Mouse (Mus musculus): ENCODE data around the gene Arhgef3. TPM values are rescaled to one million over a fixed set of nuclear protein-coding genes. Genes with fewer than 3 reads are reported as not detected.
"Not testable (repeated sequence)": the region's sequence is repeated elsewhere in the genome, so short reads cannot be mapped to it uniquely, and the experiment has no call there.

Gene Arhgef3
- polyA plus RNA-seq, 1 experiment = 30.4 TPM

DNA sequence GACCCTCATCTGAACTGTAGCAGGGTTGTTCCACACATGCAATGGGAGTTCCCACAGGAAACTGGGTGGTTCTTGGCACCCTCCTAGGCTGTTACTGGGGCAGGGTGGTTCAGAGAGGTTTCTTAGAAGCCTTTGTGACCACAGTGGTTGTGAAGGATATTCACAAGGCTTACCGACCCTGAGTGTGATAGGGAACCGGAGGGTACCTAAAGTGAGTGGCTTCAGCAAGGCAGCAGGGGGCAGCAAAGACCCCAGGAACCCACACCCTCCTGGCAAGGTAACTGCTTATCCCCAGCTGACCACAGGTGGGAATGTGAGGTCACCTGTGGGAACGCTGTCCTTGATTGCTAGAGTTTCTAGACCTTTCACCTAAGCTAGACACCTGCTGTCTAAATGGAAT lies 77.8 kb downstream of the Arhgef3 start:
- DNase-seq (ENCODE audit: low spot score) = no peak

DNA sequence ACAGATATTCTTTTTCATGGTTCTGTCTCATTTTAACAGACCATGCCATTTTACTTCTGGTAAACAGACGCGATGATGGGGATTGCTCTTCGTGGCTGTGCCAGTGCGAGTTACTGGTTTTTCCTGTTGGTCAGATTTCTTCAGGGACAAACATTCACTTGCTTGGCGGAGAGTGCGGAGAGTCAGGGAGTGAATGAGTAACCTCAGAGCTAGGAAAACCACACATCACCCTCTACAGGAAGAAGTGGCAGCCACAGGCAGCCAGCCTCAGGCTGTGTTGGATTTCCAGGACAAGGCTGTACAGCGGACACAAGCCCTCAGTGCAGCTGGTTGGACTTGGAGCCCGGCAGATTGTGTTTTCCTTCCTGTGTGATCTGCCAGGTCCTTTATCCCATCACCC lies 82.3 kb downstream of the Arhgef3 start:
- DNase-seq (ENCODE audit: low spot score) = no peak

DNA sequence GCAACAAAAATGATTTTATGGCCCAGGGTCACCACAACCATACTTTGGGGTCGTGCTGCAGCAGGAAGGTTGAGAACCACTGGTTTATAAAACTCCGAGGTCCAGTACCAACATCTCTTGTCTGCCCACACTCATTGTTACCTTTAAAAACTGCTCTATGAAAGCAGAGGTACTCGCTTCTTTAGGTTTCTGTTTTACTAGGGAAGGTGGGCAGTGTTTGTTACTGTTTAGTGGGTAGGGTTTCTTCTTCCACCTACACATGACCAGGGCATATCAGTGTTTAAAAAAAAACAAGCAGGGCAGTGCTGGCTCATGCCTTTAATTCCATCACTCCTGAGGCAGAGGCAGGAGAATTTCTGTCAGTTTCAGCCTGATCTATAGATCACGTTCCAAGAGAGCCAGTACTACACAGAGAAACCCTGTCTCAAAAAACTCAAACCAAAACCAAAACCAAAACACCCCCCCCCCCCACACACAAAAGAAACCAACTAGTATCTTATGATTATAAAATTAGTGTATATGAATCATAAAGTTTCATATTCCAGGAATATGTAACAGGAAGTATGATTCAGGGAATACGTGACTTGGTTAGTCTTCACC lies 83.9 kb downstream of the Arhgef3 start:
- DNase-seq (ENCODE audit: low spot score) = no peak

DNA sequence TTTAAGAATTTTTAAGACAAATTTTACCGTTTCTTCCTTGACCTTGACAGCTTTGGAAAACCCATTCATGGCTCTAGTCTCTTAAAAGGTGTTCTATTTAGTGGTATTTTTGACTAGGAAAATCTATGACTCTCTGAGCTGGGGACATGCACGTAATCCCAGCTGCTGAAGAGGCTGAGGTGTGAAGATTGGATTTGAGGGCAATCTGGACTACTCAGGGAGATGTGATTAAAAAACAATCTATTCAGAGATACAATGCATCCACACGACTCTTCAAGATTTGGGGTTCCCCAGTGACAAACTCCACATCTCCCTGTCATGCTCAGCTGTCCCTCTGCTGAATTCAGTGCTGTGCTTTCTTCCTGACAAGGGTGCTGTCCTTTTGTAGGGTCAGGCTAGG lies 84.4 kb downstream of the Arhgef3 start:
- DNase-seq (ENCODE audit: low spot score) = no peak

DNA sequence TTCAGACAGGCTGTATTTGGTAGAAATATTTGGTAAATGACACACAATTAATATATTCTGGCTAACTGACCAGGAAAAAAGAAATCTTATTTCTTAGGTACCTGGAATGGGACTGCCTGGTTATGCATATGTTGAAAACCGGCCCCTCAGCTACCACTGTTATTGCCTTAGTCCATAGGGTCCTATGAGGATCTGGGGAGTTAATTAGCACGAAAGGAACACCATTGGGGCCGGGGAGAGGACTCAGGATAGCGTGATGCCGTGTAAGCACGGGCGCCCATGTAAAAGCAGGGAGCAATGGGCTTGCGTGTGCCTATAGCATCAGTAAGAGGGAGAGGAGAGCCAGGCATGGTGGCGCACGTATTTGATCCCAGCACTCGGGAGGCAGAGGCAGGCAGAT lies 85.2 kb downstream of the Arhgef3 start:
- no peak for DNase-seq (ENCODE audit: low spot score)

DNA sequence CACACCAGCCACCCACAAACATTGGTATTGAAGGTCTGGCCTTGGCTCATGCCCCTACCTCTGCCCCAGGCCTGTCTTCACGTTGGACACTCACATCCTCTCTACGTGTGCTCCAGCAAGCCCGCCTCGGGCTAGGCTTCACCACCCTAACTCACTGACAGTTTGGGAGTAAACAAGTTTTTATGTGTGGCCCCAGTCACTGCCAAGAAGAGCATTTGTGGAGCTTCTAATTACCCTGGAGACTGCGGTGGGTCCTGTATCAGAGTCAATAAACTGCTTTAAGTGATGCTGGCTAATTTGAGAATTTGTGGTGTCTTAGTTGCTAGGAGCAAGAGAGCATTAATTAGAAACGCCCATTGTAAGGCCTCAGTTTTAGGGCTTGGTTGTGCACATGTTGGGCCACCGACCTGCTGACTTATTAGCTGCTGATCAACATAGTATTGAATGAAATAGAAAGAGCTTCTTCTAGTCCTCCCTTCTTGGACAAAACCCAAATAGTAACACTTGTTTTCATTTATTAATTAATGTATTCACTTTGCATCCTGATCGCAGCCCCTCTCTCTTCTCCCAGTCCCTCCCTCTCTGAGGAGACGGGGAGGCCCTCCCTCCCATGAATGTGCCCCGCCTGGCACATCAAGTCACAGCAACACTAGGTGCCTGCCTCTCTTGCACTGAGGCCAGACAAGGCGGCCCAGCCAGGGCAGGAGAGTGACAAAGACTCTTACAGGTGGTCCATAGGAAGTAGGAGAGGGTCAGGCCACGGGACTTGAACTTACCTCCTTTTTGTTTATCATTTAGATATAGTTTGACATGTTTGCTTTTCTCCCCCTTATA lies 86.3 kb downstream of the Arhgef3 start:
- no peak for DNase-seq (ENCODE audit: low spot score)

DNA sequence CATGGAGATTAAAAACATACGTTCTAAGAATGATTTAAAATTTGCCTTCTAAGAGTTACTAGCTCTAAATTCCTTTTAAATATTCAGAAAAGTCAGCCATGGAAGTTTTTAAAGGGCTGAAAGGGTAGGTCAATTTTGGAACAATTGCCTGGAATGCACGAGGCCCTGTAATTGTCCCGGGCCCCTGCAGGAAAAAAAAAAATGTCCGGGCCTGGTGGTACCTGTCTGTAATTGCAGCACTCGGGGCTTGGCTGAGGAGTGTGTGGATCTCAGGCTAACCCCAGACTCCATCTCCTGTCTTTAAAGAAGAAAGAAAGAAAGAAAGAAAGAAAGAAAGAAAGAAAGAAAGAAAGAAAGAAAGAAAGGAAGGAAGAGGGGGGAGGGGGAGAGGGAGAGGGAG lies 87.1 kb downstream of the Arhgef3 start:
- DNase-seq (ENCODE audit: low spot score) = no peak

DNA sequence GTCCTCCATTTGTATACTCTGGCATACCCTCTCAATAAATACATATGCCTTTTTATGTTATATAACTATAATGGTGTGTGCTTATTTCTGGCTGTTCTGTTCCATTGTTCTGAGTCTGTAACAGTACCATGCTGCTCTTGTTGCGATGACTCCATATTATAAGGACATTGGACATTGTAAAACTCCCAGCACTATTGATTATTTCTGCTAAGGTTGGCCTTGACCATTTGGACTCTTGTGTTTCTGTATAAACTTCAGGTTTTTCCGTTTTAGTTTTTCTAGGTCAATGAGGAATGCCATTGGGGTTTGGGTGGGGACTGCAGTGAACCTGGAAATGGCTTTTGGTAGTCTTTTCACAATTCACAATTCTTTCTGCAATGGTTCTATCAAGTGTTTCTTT lies 90.0 kb downstream of the Arhgef3 start:
- DNase-seq (ENCODE audit: low spot score) = no peak

DNA sequence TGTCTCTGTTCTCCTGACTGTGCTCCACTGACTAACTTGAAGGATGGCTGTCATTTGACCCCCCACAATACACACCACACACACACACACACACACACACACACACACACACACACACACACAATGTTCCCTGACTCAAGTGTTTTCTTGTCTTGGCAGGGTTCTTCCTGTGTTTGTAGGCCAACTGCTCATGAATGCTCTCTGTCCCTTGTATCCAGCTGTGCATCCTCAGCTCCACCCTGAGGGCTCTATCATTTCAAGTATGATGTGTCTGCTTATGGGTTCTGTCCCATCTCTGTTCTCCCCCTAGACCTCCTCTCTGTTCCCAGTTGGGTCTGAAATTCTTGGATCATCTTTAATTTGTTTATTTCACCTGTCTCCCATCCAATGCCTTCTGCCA lies 91.7 kb downstream of the Arhgef3 start:
- DNase-seq (ENCODE audit: low spot score) = no peak

DNA sequence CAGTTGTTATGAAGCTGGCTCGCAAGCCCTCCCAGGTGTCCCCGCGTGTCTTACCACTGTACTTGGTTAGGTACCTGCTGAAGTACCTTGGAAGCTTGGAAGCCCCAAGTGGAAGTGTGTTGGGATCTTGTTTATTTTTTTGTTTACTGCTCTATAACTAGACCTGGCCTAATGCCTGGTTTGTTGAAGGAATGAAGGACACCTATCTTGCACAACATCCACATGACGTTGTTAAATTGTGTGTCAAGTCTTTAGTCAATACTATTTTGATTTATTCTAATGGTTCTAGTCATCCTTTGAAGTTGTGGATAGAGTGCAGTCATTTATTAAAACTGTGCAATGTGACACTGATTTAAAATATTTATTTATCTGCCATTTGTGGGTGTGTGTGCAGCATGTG lies 94.8 kb downstream of the Arhgef3 start:
- no peak for DNase-seq (ENCODE audit: low spot score)

DNA sequence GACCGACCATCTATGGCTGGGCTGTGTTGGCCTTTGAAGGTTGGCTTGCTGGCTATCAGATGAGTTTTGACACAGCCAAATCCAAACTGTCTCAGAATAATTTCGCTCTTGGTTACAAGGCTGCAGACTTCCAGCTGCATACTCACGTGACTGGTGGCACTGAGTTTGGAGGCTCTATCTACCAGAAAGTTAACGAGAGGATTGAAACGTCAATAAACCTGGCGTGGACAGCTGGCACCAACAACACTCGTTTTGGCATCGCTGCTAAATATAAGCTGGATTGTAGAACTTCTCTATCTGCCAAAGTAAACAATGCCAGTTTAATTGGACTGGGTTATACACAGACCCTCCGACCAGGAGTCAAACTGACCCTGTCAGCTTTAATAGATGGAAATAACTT lies 96.1 kb downstream of the Arhgef3 start:
- DNase-seq (ENCODE audit: low spot score) = not testable (repeated sequence)

DNA sequence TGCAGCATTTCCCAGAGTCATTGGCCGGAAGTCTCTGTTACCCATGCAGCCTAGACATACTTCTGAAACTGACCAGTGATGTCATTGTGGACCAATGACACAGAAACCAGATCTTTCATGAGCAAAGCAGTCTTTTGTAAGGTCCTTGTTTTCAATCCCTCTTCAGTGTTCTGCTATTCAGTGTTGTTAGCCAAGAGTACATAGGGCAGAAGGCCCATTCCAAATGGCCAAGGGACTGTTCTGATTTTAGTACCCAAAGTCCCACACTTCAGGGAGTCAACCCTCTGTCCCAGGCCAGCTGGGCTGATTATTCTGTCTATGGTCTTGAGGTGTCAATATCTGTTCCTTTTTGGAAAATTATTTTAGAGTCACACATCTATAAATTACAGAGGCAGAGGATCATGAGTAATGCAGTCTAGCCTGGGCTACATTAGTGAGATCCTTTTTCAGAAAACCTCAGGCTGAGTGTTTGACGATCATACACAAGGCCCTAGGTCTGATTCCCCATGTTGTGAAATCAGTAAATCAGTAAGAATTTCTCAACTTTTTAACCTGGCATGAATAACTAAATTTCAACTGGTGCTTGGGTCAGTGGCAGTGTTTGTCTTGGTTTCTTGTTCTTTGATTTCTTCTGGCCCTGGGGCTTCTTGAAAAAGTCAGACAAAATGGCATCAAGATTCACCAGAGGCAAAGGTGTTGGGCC lies 97.2 kb downstream of the Arhgef3 start:
- no peak for DNase-seq (ENCODE audit: low spot score)

DNA sequence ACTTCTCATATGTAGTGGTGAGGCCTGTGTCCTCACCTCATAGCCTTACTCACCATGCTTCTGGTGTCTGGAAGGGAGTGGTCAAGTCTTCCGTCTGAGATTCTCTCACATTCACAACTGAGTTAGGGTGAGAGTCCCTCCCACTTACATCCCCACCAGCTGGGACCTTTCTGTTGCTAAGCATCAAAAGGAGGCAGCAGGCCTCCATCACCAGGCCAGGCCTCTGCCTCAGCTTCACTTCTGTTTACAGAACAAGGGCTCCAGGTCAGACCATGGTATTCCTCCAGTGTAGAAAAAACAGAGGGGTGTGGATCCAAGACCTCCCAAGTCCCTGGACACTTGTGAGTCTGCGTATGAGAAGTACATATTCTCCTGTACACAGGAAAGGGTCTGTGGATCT lies 99.5 kb downstream of the Arhgef3 start:
- DNase-seq (ENCODE audit: low spot score) = no peak

DNA sequence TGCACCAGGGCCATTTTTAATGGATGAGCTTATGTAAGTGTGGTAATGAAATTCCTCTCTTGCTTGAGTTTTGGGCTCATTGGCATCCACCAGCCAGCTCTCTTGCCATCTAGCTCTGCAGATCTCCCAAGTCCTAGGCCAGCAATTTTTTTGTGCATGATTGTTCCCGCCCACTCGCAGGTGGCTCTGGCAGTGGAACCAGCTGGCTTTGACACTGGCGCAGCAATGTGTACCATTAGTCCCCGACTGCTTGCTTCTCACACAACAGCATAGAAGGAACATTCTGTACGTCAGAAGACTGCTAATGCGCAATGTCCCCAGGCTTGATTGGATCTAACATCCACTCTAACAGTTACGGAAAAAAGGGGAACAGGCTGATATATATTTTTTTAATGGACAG lies 105.0 kb downstream of the Arhgef3 start:
- no peak for DNase-seq (ENCODE audit: low spot score)

DNA sequence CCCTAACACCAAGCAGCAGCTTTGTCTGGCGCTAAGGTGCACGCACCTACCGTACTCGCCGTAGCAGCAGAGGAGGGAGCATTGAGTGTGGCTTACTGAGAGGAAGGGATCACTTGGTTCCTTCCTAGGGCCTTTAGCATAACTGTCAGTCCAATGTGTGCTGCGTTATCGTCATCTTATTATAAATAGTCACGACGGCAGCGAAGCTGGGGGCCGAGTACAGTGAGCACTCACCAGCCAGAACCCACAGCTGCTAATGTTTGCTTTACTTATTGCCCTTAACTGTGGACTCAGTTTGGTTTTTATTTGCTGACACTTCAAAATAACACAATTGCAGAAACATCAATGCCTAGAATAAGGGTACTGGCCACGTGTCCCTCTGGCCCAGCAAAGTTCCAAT lies 105.6 kb downstream of the Arhgef3 start:
- no peak for DNase-seq (ENCODE audit: low spot score)

DNA sequence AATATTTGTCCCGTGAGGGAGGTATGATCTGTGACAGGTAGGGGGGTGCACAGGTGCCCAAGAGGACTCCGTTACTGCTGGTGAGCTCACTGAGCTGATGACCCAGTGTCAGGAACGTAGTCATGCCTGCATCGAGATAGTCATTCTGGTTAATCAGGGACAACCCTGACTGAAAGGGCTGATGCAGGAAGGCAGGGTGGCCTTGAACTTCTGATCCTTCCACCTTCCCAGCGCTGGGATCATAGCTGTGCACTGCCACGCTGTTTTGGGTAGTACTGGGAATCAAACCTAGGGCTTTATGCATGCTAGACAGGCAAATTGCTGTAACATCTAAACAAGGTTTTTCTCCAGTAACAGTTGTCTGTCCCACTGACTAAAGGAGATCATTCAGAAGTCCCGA lies 109.9 kb downstream of the Arhgef3 start:
- DNase-seq (ENCODE audit: low spot score) = no peak

DNA sequence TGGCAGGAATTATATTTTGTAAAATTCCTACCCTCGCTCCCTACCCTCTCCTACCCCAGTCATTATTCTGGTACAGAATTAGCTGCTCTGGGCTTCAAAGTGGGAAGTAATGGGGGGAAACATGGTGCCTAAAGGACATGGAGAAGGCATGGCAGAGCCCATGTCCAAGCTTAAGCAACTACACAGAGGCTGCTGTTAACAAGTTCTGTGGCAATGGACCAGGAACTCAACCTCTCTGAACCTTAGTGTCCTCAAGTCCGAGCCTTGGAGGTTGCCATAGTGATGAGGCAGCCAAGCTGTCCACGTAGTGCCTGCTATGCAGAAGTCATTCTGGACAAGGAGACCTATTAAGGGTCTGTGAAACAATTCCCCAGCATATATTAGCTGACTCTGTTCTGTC lies 111.6 kb downstream of the Arhgef3 start:
- DNase-seq (ENCODE audit: low spot score) = no peak

DNA sequence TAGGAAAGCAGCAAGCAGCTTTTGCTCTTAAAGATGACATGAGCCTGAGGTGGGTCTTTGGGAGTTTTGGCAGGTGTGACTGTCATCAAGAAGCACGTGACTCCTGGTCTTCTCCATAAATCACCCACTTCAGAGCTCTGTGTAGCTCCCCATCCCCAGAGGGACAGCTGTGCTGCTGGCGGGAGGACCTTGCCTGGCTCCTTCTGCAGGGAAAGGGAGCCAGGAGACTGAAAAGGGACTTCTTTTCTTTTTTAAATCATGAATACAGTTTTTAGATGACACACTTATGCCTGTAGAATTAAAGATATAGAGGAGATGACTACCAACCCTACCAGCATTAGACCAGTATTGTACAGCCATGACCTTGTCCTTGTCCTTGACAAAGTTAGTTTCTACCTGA lies 113.6 kb downstream of the Arhgef3 start:
- no peak for DNase-seq (ENCODE audit: low spot score)

DNA sequence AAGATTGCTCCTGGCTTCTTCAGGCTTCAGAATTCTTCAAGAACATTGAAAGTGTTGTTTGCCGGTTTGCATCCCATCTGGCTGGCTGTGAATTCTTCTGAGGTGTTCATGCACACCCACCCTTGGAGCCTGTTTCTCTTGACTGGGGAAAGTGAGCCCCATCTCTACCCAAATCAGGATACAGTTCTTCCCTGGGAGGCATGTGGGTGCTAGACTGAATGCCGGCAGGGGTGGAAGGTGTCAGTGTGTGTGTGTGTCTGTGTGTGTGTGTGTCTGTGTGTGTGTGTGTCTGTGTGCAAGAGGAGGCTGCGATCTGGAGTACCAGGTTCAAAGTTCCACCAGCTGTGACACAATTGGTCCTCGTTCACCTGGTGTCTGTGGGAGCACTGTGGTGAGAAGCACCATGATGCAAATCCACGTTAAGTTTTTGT lies 114.3 kb downstream of the Arhgef3 start:
- DNase-seq (ENCODE audit: low spot score) = no peak

DNA sequence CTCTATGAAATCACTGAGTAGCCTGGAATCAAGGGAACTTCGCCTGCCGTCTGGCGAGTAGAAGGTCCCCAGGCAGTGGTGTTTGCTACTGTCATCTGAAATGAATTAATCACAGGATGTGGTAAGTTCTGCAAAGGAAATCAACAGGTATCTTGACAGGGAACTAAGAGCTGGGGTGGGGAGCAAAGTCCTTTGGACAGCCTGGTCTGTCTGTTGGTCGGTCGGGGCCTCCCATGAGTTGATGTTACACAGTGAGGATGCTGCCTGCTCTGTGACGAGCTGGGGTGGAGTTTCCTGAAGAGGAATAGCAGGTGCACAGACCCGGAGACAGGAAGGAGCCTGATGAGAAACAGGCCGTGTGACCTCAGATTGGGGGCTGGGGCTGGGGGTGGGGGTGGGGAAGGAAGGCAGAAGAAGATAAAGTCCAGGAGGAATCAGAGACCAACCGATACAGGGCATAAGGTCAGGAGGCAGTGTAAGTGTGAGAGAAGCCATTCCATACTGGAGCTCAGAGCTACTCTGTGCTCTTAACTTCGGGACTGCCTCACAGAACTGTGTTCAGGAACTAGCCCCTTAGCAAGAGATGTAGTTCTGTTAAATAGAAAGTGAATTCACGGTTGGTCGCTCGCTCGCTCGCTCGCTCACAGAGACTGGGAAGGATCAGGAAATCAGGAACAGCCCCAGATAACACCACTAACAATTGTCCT lies 114.9 kb downstream of the Arhgef3 start:
- no peak for DNase-seq (ENCODE audit: low spot score)

DNA sequence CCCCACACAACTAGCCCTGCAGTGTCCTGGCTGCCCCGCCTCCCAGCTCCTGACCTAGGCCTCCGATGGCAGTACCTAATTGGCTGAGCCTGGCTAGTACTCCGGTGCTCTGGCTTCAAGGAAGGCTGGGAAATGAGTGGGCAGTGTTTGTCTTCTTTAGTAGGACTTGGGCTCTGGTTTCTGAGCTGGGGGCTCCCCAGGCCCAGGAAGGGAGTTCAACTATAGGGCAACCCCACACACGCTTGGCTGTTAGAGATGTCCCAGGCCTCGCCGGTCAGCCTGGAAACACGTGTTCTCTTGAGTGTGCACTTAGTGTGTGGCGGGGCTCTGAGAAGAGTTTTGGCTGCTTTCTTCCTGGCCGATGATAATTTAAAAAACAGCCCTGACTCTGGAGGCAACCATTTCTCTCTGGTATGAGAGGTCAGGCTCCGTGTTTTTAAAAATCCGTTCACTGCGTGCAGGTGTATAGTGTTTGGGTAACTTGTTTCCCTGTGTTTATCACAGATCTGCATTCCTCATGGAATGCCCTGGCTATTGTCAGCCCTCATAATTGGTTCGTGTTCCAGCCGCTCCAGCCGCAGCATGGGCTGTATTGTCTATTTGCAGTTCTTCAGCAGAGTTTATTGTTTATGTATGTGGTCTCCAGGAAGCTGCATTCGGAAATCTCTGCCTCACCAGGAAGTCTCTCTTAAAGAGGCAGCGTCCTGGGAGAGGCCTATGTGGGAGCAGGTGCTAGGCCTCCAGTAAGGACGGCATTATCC lies 115.7 kb downstream of the Arhgef3 start:
- DNase-seq (ENCODE audit: low spot score) = no peak

DNA sequence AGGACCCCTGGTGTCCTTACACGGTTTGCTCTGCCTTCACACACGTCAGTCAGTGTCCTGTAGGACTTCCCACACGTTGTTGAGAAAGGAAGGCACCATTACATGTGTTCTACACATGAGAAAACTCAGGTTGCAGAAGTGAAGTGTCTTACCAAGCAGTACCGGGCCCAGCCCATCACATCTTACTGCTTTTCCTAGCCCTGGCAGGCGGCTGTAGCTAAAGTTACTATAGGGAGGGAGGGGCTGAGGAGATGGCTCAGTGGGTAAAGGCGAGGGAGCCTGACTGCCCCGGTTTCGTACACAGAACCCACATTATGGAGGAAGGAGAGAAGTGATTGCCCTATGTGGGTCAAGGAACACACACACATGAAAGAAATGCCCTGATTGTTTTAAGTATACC lies 116.8 kb downstream of the Arhgef3 start:
- DNase-seq (ENCODE audit: low spot score) = no peak
